Mouse (Mus musculus) layer of hippocampus, postnatal 10 days (tissue): Measurements from ENCODE around the gene Zfp94. TPM values are rescaled to one million over a fixed set of nuclear protein-coding genes. Genes with fewer than 3 reads are reported as not detected.

Experiments
- DNase-seq, 2 experiments: peaks; one replicate each; pipeline ENCODE4 v3.0.0; 2021; ENCODE audit warnings: low spot score in 2 of 2
- total RNA-seq, 2 experiments: library from RNA; stranded (reverse); gene quantifications; 2 replicates each; pipeline ENCODE4 v1.2.3; 2021

Zfp94 gene
- total RNA-seq, 2 experiments from 2014 or later = 13.0 to 15.1 TPM

GRCm38 (mm10) chr7:24322593-24322992, 6.1 kb upstream of the Zfp94 start:
- DNase-seq = no peak

- DNase-seq = no peak
Measured at GRCm38 (mm10) chr7:24318942-24319341, 2.5 kb upstream of the Zfp94 start.

GRCm38 (mm10) chr7:24315726-24316566, 520 bp downstream of the Zfp94 start:
- no peak for DNase-seq

GRCm38 (mm10) chr7:24300771-24301282, 15.6 kb downstream of the Zfp94 start, which contains the start of gene Zfp61:
Gene Zfp61 (minus strand): TSS chr7:24301232.
- DNase-seq = no peak

- DNase-seq = peak in 1 of 2 experiments; percentile 50
Measured at GRCm38 (mm10) chr7:24299823-24300481, 16.5 kb downstream of the Zfp94 start.

GRCm38 (mm10) chr7:24298973-24299708, 17.3 kb downstream of the Zfp94 start:
- peak; percentile 81 to 85 for DNase-seq

GRCm38 (mm10) chr7:24298635-24298972, 17.9 kb downstream of the Zfp94 start:
- DNase-seq = peak; percentile 28 to 44

GRCm38 (mm10) chr7:24297361-24298095, 18.9 kb downstream of the Zfp94 start:
- no peak for DNase-seq

GRCm38 (mm10) chr7:24296386-24296785, 20.1 kb downstream of the Zfp94 start:
- no peak for DNase-seq

- no peak for DNase-seq
Measured at GRCm38 (mm10) chr7:24295376-24295775, 21.1 kb downstream of the Zfp94 start.

GRCm38 (mm10) chr7:24294763-24295162, 21.7 kb downstream of the Zfp94 start:
- no peak for DNase-seq

GRCm38 (mm10) chr7:24293061-24293851, 23.2 kb downstream of the Zfp94 start:
- no peak for DNase-seq

GRCm38 (mm10) chr7:24291387-24292090, 24.9 kb downstream of the Zfp94 start:
- DNase-seq = no peak

- DNase-seq = no peak
Measured at GRCm38 (mm10) chr7:24290106-24290693, 26.3 kb downstream of the Zfp94 start.

GRCm38 (mm10) chr7:24288512-24288911, 28.0 kb downstream of the Zfp94 start:
- no peak for DNase-seq

GRCm38 (mm10) chr7:24287670-24288069, 28.8 kb downstream of the Zfp94 start:
- DNase-seq = no peak

- no peak for DNase-seq
Measured at GRCm38 (mm10) chr7:24286916-24287315, 29.6 kb downstream of the Zfp94 start.

GRCm38 (mm10) chr7:24286090-24286489, 30.4 kb downstream of the Zfp94 start:
- DNase-seq = no peak

GRCm38 (mm10) chr7:24280858-24281145, 35.7 kb downstream of the Zfp94 start:
- DNase-seq = no peak
